Mouse (Mus musculus): Measurements from ENCODE around the gene Dner. TPM values are rescaled to one million over a fixed set of nuclear protein-coding genes. Genes with fewer than 3 reads are reported as not detected.
A peak's percentile ranks its signal among the peaks of the same experiment; 100 is the strongest.

Gene Dner
- polyA plus RNA-seq, 1 experiment from 2014 or later, result 328 TPM

GRCm38 (mm10) chr1:84522963-84523280 is 173.1 kb downstream of the Dner start:
- H3K9me3 ChIP-seq (ENCODE audit: control insufficient read depth, low read length), result no peaks in the 10 kb centered on the region
- no peak overlapping the region for H3K4me2 ChIP-seq (ENCODE audit: low read length)
- H3K4me1 ChIP-seq (ENCODE audit: control insufficient read depth, insufficient read depth, low read depth, low read length), result peaks cover 4% of the 10 kb centered on the region
- no peak overlapping the region for H3K27ac ChIP-seq (ENCODE audit: low read depth, low read length)
- no peak overlapping the region for H3K9ac ChIP-seq (ENCODE audit: low read depth, low read length)
- H3K27me3 ChIP-seq (replicated peaks; ENCODE audit: control insufficient read depth, insufficient read depth, low read length), result no peaks in the 10 kb centered on the region
- no peak for ATAC-seq
- no peak overlapping the region for H3K4me3 ChIP-seq (ENCODE audit: low read length)
- H3K36me3 ChIP-seq (ENCODE audit: control insufficient read depth, insufficient read depth, low read length), result no peaks in the 10 kb centered on the region
- 50% methylated on average over 4 of the region's 4 CpGs for WGBS

GRCm38 (mm10) chr1:84522256-84522962 is 173.6 kb downstream of the Dner start:
- Histone ChIP-seq H3K4me2 (ENCODE audit: low read length) (no peak overlapping the region), H3K4me1 (ENCODE audit: control insufficient read depth, insufficient read depth, low read depth, low read length) (peaks cover 4% of the 10 kb centered on the region), H3K9ac (ENCODE audit: low read depth, low read length) (no peak overlapping the region), H3K9me3 (ENCODE audit: control insufficient read depth, low read length) (no peaks in the 10 kb centered on the region), H3K27me3 (replicated peaks; ENCODE audit: control insufficient read depth, insufficient read depth, low read length) (no peaks in the 10 kb centered on the region), H3K36me3 (ENCODE audit: control insufficient read depth, insufficient read depth, low read length) (no peaks in the 10 kb centered on the region), H3K4me3 (ENCODE audit: low read length) (no peak overlapping the region), H3K27ac (ENCODE audit: low read depth, low read length) (no peak overlapping the region)
- ATAC-seq, result no peak
- 79% methylated on average over 4 of the region's 4 CpGs for WGBS

GRCm38 (mm10) chr1:84518347-84518746 is 177.7 kb downstream of the Dner start:
- no peaks in the 10 kb centered on the region for H3K27me3 ChIP-seq (replicated peaks; ENCODE audit: control insufficient read depth, insufficient read depth, low read length)
- no peaks in the 10 kb centered on the region for H3K9me3 ChIP-seq (ENCODE audit: control insufficient read depth, low read length)
- 43% methylated on average over 4 of the region's 4 CpGs for WGBS
- no peak overlapping the region for H3K9ac ChIP-seq (ENCODE audit: low read depth, low read length)
- ATAC-seq, result peak; percentile 66
- no peak overlapping the region for H3K27ac ChIP-seq (ENCODE audit: low read depth, low read length)
- no peak overlapping the region for H3K4me3 ChIP-seq (ENCODE audit: low read length)
- no peaks in the 10 kb centered on the region for H3K36me3 ChIP-seq (ENCODE audit: control insufficient read depth, insufficient read depth, low read length)
- peaks cover 4% of the 10 kb centered on the region for H3K4me1 ChIP-seq (ENCODE audit: control insufficient read depth, insufficient read depth, low read depth, low read length)
- H3K4me2 ChIP-seq (ENCODE audit: low read length), result no peak overlapping the region

- no peak overlapping the region for H3K4me2 ChIP-seq (ENCODE audit: low read length)
- 0 out of 2 replicates have a peak, but pooled peaks cover 2% of the 10 kb centered on the region for H3K36me3 ChIP-seq (ENCODE audit: control insufficient read depth, insufficient read depth, low read length)
- no peak overlapping the region for H3K27ac ChIP-seq (ENCODE audit: low read depth, low read length)
- H3K9me3 ChIP-seq (ENCODE audit: control insufficient read depth, low read length), result no peaks in the 10 kb centered on the region
- ATAC-seq, result no peak
- peaks cover under 1% of the 10 kb centered on the region for H3K4me1 ChIP-seq (ENCODE audit: control insufficient read depth, insufficient read depth, low read depth, low read length)
- H3K9ac ChIP-seq (ENCODE audit: low read depth, low read length), result no peak overlapping the region
- no peaks in the 10 kb centered on the region for H3K27me3 ChIP-seq (replicated peaks; ENCODE audit: control insufficient read depth, insufficient read depth, low read length)
- 51% methylated on average over 3 of the region's 3 CpGs for WGBS
- no peak overlapping the region for H3K4me3 ChIP-seq (ENCODE audit: low read length)
Measured at GRCm38 (mm10) chr1:84513201-84513600, 182.8 kb downstream of the Dner start.

- no peak overlapping the region for H3K9ac ChIP-seq (ENCODE audit: low read depth, low read length)
- no peaks in the 10 kb centered on the region for H3K27me3 ChIP-seq (replicated peaks; ENCODE audit: control insufficient read depth, insufficient read depth, low read length)
- no peaks in the 10 kb centered on the region for H3K9me3 ChIP-seq (ENCODE audit: control insufficient read depth, low read length)
- no peak for ATAC-seq
- H3K36me3 ChIP-seq (ENCODE audit: control insufficient read depth, insufficient read depth, low read length), result 0 out of 2 replicates have a peak, but pooled peaks cover 2% of the 10 kb centered on the region
- no peak overlapping the region for H3K4me3 ChIP-seq (ENCODE audit: low read length)
- WGBS, result 68% methylated on average over 1 of the region's 1 CpGs
- H3K4me1 ChIP-seq (ENCODE audit: control insufficient read depth, insufficient read depth, low read depth, low read length), result peaks cover 3% of the 10 kb centered on the region; the same call in 1 of the 2 replicates
- H3K4me2 ChIP-seq (ENCODE audit: low read length), result no peak overlapping the region
- H3K27ac ChIP-seq (ENCODE audit: low read depth, low read length), result no peak overlapping the region
Measured at GRCm38 (mm10) chr1:84508510-84508909, 187.5 kb downstream of the Dner start.

GRCm38 (mm10) chr1:84507568-84507967 is 188.5 kb downstream of the Dner start:
- Histone ChIP-seq H3K36me3 (ENCODE audit: control insufficient read depth, insufficient read depth, low read length) (0 out of 2 replicates have a peak, but pooled peaks cover 2% of the 10 kb centered on the region), H3K9me3 (ENCODE audit: control insufficient read depth, low read length) (no peaks in the 10 kb centered on the region), H3K27ac (ENCODE audit: low read depth, low read length) (no peak overlapping the region), H3K4me1 (ENCODE audit: control insufficient read depth, insufficient read depth, low read depth, low read length) (peaks cover 3% of the 10 kb centered on the region; the same call in 1 of the 2 replicates), H3K4me2 (ENCODE audit: low read length) (no peak overlapping the region), H3K27me3 (replicated peaks; ENCODE audit: control insufficient read depth, insufficient read depth, low read length) (no peaks in the 10 kb centered on the region), H3K9ac (ENCODE audit: low read depth, low read length) (no peak overlapping the region), H3K4me3 (ENCODE audit: low read length) (no peak overlapping the region)
- no peak for ATAC-seq

- Histone ChIP-seq H3K27ac (ENCODE audit: low read depth, low read length) (no peak overlapping the region), H3K4me2 (ENCODE audit: low read length) (no peak overlapping the region), H3K36me3 (ENCODE audit: control insufficient read depth, insufficient read depth, low read length) (0 out of 2 replicates have a peak, but pooled peaks cover 2% of the 10 kb centered on the region), H3K4me1 (ENCODE audit: control insufficient read depth, insufficient read depth, low read depth, low read length) (peaks cover 3% of the 10 kb centered on the region; the same call in 1 of the 2 replicates), H3K9ac (ENCODE audit: low read depth, low read length) (no peak overlapping the region), H3K27me3 (replicated peaks; ENCODE audit: control insufficient read depth, insufficient read depth, low read length) (no peaks in the 10 kb centered on the region), H3K9me3 (ENCODE audit: control insufficient read depth, low read length) (no peaks in the 10 kb centered on the region), H3K4me3 (ENCODE audit: low read length) (no peak overlapping the region)
- WGBS, result 47% methylated on average over 6 of the region's 6 CpGs
- peak; percentile 53; the same call in 1 of the 2 replicates for ATAC-seq
Measured at GRCm38 (mm10) chr1:84506984-84507546, 189.0 kb downstream of the Dner start.

GRCm38 (mm10) chr1:84500673-84501072 is 195.3 kb downstream of the Dner start:
- no peaks in the 10 kb centered on the region for H3K4me1 ChIP-seq (ENCODE audit: control insufficient read depth, insufficient read depth, low read depth, low read length)
- H3K4me2 ChIP-seq (ENCODE audit: low read length), result no peak overlapping the region
- no peak for ATAC-seq
- no peak overlapping the region for H3K9ac ChIP-seq (ENCODE audit: low read depth, low read length)
- H3K9me3 ChIP-seq (ENCODE audit: control insufficient read depth, low read length), result no peaks in the 10 kb centered on the region
- H3K27ac ChIP-seq (ENCODE audit: low read depth, low read length), result no peak overlapping the region
- H3K36me3 ChIP-seq (ENCODE audit: control insufficient read depth, insufficient read depth, low read length), result no peaks in the 10 kb centered on the region
- H3K27me3 ChIP-seq (replicated peaks; ENCODE audit: control insufficient read depth, insufficient read depth, low read length), result no peaks in the 10 kb centered on the region
- WGBS, result 81% methylated on average over 3 of the region's 3 CpGs
- no peak overlapping the region for H3K4me3 ChIP-seq (ENCODE audit: low read length)

- Histone ChIP-seq H3K4me3 (ENCODE audit: low read length) (no peak overlapping the region), H3K9me3 (ENCODE audit: control insufficient read depth, low read length) (no peaks in the 10 kb centered on the region), H3K9ac (ENCODE audit: low read depth, low read length) (no peak overlapping the region), H3K27ac (ENCODE audit: low read depth, low read length) (no peak overlapping the region), H3K4me2 (ENCODE audit: low read length) (no peak overlapping the region), H3K27me3 (replicated peaks; ENCODE audit: control insufficient read depth, insufficient read depth, low read length) (no peaks in the 10 kb centered on the region), H3K36me3 (ENCODE audit: control insufficient read depth, insufficient read depth, low read length) (0 out of 2 replicates have a peak, but pooled peaks cover 2% of the 10 kb centered on the region), H3K4me1 (ENCODE audit: control insufficient read depth, insufficient read depth, low read depth, low read length) (no peaks in the 10 kb centered on the region)
- ATAC-seq, result no peak
- WGBS, result 79% methylated on average over 6 of the region's 6 CpGs
Measured at GRCm38 (mm10) chr1:84491732-84492131, 204.3 kb downstream of the Dner start.
